Comparison of ENCODE assay signal across 8 mouse cellular contexts in the genomic region with DNA sequence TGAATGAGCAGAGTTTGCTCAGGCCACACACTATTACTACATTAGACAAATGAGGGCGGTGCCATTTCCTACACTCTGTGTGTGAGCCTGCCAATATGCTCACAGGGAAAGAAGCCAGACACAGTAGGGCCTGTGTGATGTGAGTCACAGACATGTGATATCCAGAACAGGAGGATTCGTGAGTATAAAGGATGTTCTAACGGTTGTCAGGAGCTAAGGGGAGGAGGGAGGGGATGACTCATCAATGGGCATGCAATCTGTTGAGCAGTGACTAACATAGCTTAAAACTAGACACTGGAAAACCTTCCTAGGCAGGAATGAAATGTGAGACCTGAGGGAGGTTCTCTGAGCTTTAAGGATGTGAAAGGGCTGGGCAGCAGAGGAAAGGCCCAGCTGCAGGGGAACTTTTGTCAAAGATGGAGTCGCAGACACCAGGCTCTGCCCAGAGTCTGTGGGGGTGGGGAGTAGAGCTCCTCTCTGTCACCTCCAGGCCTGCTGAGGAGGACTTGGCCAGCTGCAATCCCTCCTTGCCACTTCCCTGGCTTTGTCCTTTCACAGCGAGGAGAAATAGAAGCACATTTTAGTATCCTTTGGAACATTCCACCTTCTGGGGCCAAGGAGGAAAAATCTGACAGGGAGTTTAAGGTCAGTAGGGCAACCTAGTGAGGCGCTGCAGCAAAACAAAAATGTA. TPM values are rescaled to one million over a fixed set of nuclear protein-coding genes. Genes with fewer than 3 reads are reported as not detected.
DNase-seq lines count a peak whose midpoint lies in the region; ATAC-seq and TF ChIP-seq lines count a peak whose summit lies in the region.

No protein-coding gene starts in this region.

- no peak overlapping the region for H3K9ac ChIP-seq in forebrain, embryonic 15.5 days (replicated peaks)
- no peak overlapping the region for H3K9ac ChIP-seq in forebrain, embryonic 12.5 days
- H3K9ac ChIP-seq in MEL (ENCODE audit: control insufficient read depth, low read depth, low read length, poor library complexity, severe bottlenecking) = no peak overlapping the region
- no peak overlapping the region for H3K9ac ChIP-seq in lung, embryonic 15.5 days

- TF ChIP-seq POLR2A in MEL (IDR thresholded peaks at IDR 0.05; ENCODE audit: control insufficient read depth in 1 of 2, insufficient read depth in 1 of 2, low read depth in 1 of 2, low read length in 2 of 2, poor library complexity in 1 of 2) = no peak

- no peak for TF ChIP-seq CTCF in MEL (IDR thresholded peaks at IDR 0.05 in 2 of 3, conservative IDR thresholded peaks at IDR 0.05 in 1 of 3; ENCODE audit: control insufficient read depth in 1 of 3, insufficient read depth in 1 of 3, low read depth in 2 of 3, low read length in 3 of 3, poor library complexity in 1 of 3, severe bottlenecking in 1 of 3)

- H3K4me3 ChIP-seq in forebrain, embryonic 15.5 days = no peak overlapping the region
- H3K4me3 ChIP-seq in forebrain, embryonic 12.5 days (replicated peaks) = no peak overlapping the region
- H3K4me3 ChIP-seq in MEL (ENCODE audit: control insufficient read depth in 1 of 2, insufficient read depth in 1 of 2, low read depth in 2 of 2, low read length in 2 of 2) = no peak overlapping the region
- no peak overlapping the region for H3K4me3 ChIP-seq in lung, embryonic 15.5 days

- H3K27me3 ChIP-seq in forebrain, embryonic 15.5 days = no peaks in the 10 kb centered on the region
- H3K27me3 ChIP-seq in forebrain, embryonic 12.5 days = peaks cover 6% of the 10 kb centered on the region
- no peaks in the 10 kb centered on the region for H3K27me3 ChIP-seq in MEL (ENCODE audit: control insufficient read depth in 1 of 2, insufficient read depth in 2 of 2, low read length in 2 of 2)
- no peaks in the 10 kb centered on the region for H3K27me3 ChIP-seq in lung, embryonic 15.5 days

- WGBS in forebrain, embryonic 15.5 days = 49% methylated on average over 6 of the region's 6 CpGs
- WGBS in forebrain, embryonic 12.5 days = 60% methylated on average over 6 of the region's 6 CpGs
- WGBS in lung, embryonic 15.5 days = 28% methylated on average over 6 of the region's 6 CpGs

- ATAC-seq in forebrain, embryonic 15.5 days (replicated peaks) = peak; percentile 21; the same call in 1 of the 2 replicates
- ATAC-seq in forebrain, embryonic 12.5 days (ENCODE audit: low FRiP score) = no peak
- 0 out of 2 replicates have a peak, but pooled peaks have one; percentile 12 for ATAC-seq in common myeloid progenitor, adult 5-6 weeks (replicated peaks; ENCODE audit: low read depth, poor library complexity, severe bottlenecking)
- peak; percentile 72 for ATAC-seq in lung, embryonic 15.5 days (ENCODE audit: borderline replicate concordance, extremely low read depth, low FRiP score, low TSS enrichment)

- no peak overlapping the region for H3K27ac ChIP-seq in forebrain, embryonic 15.5 days (replicated peaks)
- H3K27ac ChIP-seq in forebrain, embryonic 12.5 days = no peak overlapping the region
- no peak overlapping the region for H3K27ac ChIP-seq in MEL (ENCODE audit: control insufficient read depth, low read depth, low read length)
- peak overlapping the region; percentile 3; the same call in 1 of the 2 replicates for H3K27ac ChIP-seq in lung, embryonic 15.5 days

- H3K4me2 ChIP-seq in forebrain, embryonic 15.5 days (replicated peaks) = no peak overlapping the region
- no peak overlapping the region for H3K4me2 ChIP-seq in forebrain, embryonic 12.5 days
- H3K4me2 ChIP-seq in lung, embryonic 15.5 days = no peak overlapping the region

- intact Hi-C loops in heart, postnatal 36 days (cut with DNase I) = loop anchor here (5.0 kb wide), 1 partner anchor 68 kb away; no protein-coding TSS in a partner anchor

- no peaks in the 10 kb centered on the region for H3K9me3 ChIP-seq in forebrain, embryonic 15.5 days
- H3K9me3 ChIP-seq in forebrain, embryonic 12.5 days = no peaks in the 10 kb centered on the region
- H3K9me3 ChIP-seq in MEL (replicated peaks; ENCODE audit: insufficient read depth, low read length) = no peaks in the 10 kb centered on the region
- H3K9me3 ChIP-seq in lung, embryonic 15.5 days = no peaks in the 10 kb centered on the region

- peaks cover 5% of the 10 kb centered on the region; the same call in 1 of the 2 replicates for H3K4me1 ChIP-seq in forebrain, embryonic 15.5 days
- H3K4me1 ChIP-seq in forebrain, embryonic 12.5 days = no peaks in the 10 kb centered on the region
- H3K4me1 ChIP-seq in MEL (ENCODE audit: control insufficient read depth in 1 of 2, insufficient read depth in 2 of 2, low read length in 2 of 2) = no peaks in the 10 kb centered on the region
- 0 out of 2 replicates have a peak, but pooled peaks cover 4% of the 10 kb centered on the region for H3K4me1 ChIP-seq in lung, embryonic 15.5 days

- TF ChIP-seq EP300 in MEL (IDR thresholded peaks at IDR 0.05; ENCODE audit: low read depth in 1 of 2, low read length in 2 of 2) = no peak

- H3K79me2 ChIP-seq in MEL (ENCODE audit: control insufficient read depth, insufficient read depth, low read length, poor library complexity) = no peaks in the 10 kb centered on the region

- no peaks in the 10 kb centered on the region for H3K36me3 ChIP-seq in forebrain, embryonic 15.5 days
- H3K36me3 ChIP-seq in forebrain, embryonic 12.5 days (replicated peaks) = no peaks in the 10 kb centered on the region
- H3K36me3 ChIP-seq in MEL (ENCODE audit: control insufficient read depth in 1 of 2, insufficient read depth in 2 of 2, low read length in 2 of 2) = no peaks in the 10 kb centered on the region
- no peaks in the 10 kb centered on the region for H3K36me3 ChIP-seq in lung, embryonic 15.5 days

- no peak for TF ChIP-seq RAD21 in MEL (IDR thresholded peaks at IDR 0.05; ENCODE audit: low read depth, low read length)

- DNase-seq in MEL (ENCODE audit: low read depth, low spot score) = peak; percentile 7
- peak; percentile 28 to 31 for DNase-seq in heart, postnatal 36 days
- DNase-seq in thymus, postnatal 25 days = no peak
- DNase-seq in testis, postnatal 14 days (ENCODE audit: low spot score) = no peak

TF ChIP-seq in MEL, 35 proteins besides CTCF, POLR2A, EP300 and RAD21:
- TF ChIP-seq TAL1 (IDR thresholded peaks at IDR 0.05; ENCODE audit: low read length) = no peak
- no peak for TF ChIP-seq MXI1 (IDR thresholded peaks at IDR 0.05; ENCODE audit: low read depth, low read length)
- no peak for TF ChIP-seq HCFC1 (IDR thresholded peaks at IDR 0.05; ENCODE audit: low read depth, low read length)
- no peak for TF ChIP-seq ZKSCAN1 (IDR thresholded peaks at IDR 0.05; ENCODE audit: low read depth, low read length)
- TF ChIP-seq MAZ (IDR thresholded peaks at IDR 0.05; ENCODE audit: low read depth, low read length) = no peak
- no peak for TF ChIP-seq USF1 (IDR thresholded peaks at IDR 0.05; ENCODE audit: low read depth, low read length)
- no peak for TF ChIP-seq UBTF (IDR thresholded peaks at IDR 0.05; ENCODE audit: borderline replicate concordance, insufficient read depth, low read depth, low read length)
- TF ChIP-seq ETS1 (IDR thresholded peaks at IDR 0.05; ENCODE audit: low read depth, low read length) = no peak
- no peak for TF ChIP-seq BHLHE40 (IDR thresholded peaks at IDR 0.05; ENCODE audit: borderline replicate concordance, low read depth, low read length)
- TF ChIP-seq MEF2A (IDR thresholded peaks at IDR 0.05; ENCODE audit: extremely low read depth, insufficient replicate concordance, low read depth, low read length, poor library complexity, severe bottlenecking) = no peak
- TF ChIP-seq MAX (IDR thresholded peaks at IDR 0.05; ENCODE audit: low read length) = no peak
- no peak for TF ChIP-seq MYB (IDR thresholded peaks at IDR 0.05; ENCODE audit: low read depth, low read length)
- TF ChIP-seq ZC3H11A (IDR thresholded peaks at IDR 0.05; ENCODE audit: low read depth, low read length) = no peak
- no peak for TF ChIP-seq POLR2AphosphoS5 (IDR thresholded peaks at IDR 0.05; ENCODE audit: borderline replicate concordance, low read depth, low read length)
- no peak for TF ChIP-seq NRF1 (IDR thresholded peaks at IDR 0.05; ENCODE audit: insufficient read depth, low read depth, low read length, poor library complexity, severe bottlenecking)
- TF ChIP-seq CHD1 (IDR thresholded peaks at IDR 0.05; ENCODE audit: low read depth, low read length) = no peak
- no peak for TF ChIP-seq SIN3A (IDR thresholded peaks at IDR 0.05; ENCODE audit: low read length)
- no peak for TF ChIP-seq KAT2A (conservative IDR thresholded peaks at IDR 0.05; ENCODE audit: low read depth, low read length)
- TF ChIP-seq POLR2AphosphoS2 (IDR thresholded peaks at IDR 0.05; ENCODE audit: low read length) = no peak

RNA-seq across cellular contexts. Expression of gene Serpina3n, which starts 9.2 kb away (rescaled TPM):
- not detected in 2 replicates for polyA plus RNA-seq in forebrain, embryonic 15.5 days (2015; fragmentation: Nextera tagmentation; extraction: Ambion mirVana)
- not detected in 2 replicates for polyA plus RNA-seq in forebrain, embryonic 12.5 days (2016; fragmentation: Nextera tagmentation; extraction: Ambion mirVana)
- not detected in 2 replicates for total RNA-seq in MEL (2012; rRNA removed)
- not detected for polyA plus RNA-seq in MEL (2012; ENCODE audit: insufficient read depth in 1 of 2, insufficient read length in 2 of 2, low read depth in 1 of 2, low replicate concordance in 2 of 2, missing spikeins in 1 of 2)
- not detected in 2 replicates for total RNA-seq in common myeloid progenitor, adult 5-6 weeks (2017)
- 1 to 10 TPM; 5.7 to 8.2 TPM for total RNA-seq in heart, postnatal 36 days (2021)
- polyA plus RNA-seq in lung, embryonic 15.5 days (2015; fragmentation: Nextera tagmentation; extraction: Ambion mirVana) = 0.14 TPM in 1 of 2 replicates, not detected in the other

RNA-seq across cellular contexts. Expression of gene Gsc, which starts 57.4 kb away (rescaled TPM):
- polyA plus RNA-seq in forebrain, embryonic 15.5 days (2015; fragmentation: Nextera tagmentation; extraction: Ambion mirVana) = 0.19 and 0.75 TPM in 2 replicates
- polyA plus RNA-seq in forebrain, embryonic 12.5 days (2016; fragmentation: Nextera tagmentation; extraction: Ambion mirVana) = 1.4 and 2.2 TPM in 2 replicates
- not detected in 2 replicates for total RNA-seq in MEL (2012; rRNA removed)
- polyA plus RNA-seq in MEL (2012; ENCODE audit: insufficient read depth in 1 of 2, insufficient read length in 2 of 2, low read depth in 1 of 2, low replicate concordance in 2 of 2, missing spikeins in 1 of 2) = not detected
- not detected in 2 replicates for total RNA-seq in common myeloid progenitor, adult 5-6 weeks (2017)
- not detected for total RNA-seq in heart, postnatal 36 days (2021)
- 0.31 TPM in 1 of 2 replicates, not detected in the other for polyA plus RNA-seq in lung, embryonic 15.5 days (2015; fragmentation: Nextera tagmentation; extraction: Ambion mirVana)

Comparison
In these comparisons a context has a peak if more than half of its experiments do, and no peak if none do; other contexts are left out.
1. DNase-seq: peak in MEL (single experiment) and heart, postnatal 36 days (2 of 2); none in thymus, postnatal 25 days (single experiment) and testis, postnatal 14 days (single experiment).